Mouse (Mus musculus): ENCODE data around the gene Mypop.

The Mypop gene

DNA sequence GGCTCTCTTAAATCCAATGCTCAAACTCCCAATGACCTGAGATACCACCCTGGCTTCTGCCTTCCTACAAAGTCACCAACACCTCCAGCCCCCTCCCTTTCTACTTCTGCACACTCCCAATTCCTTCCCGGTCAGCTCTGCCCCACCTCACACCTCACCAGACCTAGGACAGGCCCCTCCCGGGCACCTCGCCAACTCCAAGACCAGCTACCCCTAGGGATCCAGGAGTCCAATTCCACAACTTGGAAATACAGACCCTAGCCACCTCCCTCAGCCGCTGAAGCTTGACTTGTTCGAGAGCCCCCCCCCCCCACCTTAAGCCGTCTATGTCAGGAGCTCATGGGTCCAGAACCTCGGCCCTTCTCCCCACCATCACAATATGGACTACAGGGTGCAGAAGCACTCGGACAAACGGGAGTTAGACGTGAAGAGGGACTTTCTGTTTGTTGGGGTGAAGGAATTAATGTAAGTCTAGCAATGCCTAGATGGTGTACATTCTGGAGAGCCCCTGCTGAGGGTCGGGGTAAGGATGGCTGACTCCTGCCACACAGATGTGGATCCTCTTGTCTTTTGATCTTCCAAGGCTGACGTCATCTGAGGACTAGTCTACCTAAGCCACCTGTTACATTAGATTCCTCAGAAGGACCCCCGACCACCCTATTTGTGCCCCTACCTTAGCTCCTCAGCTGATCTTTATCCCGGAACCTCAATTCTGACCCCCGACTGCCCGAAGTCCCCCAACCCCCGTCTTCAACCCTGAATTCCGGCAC, 31.3 kb downstream of the Mypop start:
- DNase-seq, result no peak

DNA sequence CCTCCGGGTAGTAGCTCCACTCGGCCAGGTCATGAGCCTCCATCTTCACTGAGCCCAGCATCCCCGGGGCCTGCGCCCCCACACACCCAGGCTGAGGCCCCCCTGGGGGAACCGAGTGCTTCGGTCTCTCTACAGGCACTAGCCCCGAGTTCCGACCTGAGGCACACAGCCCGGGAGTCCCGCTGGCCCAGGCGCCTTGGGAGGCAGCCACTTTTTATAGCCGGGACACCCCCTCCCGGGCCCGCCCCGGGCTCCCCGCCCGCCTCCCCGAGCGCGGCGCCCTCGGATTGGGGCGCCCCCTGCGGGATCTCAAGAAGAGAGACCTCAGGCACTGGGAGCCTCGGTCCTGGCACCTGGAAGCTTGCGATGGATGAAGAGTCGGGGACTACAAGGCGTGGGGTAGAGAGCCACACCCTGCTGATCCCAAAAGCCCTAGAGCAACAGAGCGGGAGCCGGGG, 32.3 kb downstream of the Mypop start, which contains the start of gene Foxa3:
Gene Foxa3 (minus strand): TSS at position 182 of the 458 bp plus-strand sequence.
- DNase-seq, result peak; percentile 70

DNA sequence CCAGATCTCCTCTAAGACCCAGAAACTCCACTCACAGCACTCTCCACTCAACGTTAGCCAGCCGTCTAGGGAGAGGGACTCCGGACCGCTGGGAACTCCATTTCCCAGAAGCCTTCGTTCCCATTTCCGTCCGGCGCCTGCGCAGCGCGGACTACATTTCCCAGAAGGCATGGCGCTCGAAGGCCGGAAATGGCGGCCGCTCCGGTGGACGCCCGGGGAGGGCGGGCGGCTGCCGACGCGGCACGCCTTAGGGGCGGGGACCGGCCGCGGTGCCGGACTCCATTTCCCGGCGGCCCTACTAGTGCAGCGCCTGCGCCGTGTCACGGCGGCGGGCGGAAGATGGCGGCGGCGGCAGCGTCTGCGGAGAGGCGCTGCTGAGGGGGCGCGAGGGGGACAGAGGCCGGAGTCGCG, 33.1 kb downstream of the Mypop start, which contains the start of gene Sympk:
Gene Sympk (plus strand): TSS at position 282 of the 411 bp plus-strand sequence.
- peak; percentile 96 for DNase-seq

DNA sequence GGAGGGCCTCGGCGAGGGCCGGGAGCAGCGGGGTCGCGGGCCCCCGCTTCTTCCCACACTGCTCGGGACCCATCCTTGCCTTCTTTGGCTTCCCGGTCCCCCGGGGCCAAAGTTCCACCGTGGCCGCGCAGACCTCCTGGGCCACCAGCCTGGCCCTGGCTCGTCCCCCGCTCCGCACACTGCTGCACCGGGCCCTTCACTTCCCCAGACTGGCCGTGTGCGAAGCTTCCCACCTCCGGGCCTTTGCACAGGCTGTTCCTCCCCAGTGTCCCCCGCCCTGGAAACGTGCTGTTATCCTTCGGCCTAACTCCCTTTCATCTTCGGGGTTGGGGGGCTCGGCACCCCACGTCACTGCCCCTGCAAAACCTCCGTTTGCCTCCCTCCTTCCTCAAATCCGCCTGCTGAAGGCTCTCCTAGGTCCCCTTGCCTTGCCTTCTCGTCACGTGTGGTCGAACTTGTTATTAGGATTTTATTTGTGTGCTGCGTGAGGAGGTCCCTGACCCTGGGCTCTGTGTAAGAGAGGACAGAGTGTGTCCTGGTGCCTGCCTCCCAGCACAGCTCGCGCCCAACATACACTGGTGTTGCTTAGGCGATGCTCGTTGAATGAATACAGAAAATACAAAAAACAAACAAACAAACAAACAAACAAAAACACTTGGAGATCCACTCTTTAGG, 33.7 kb downstream of the Mypop start:
- peak; percentile 41 for DNase-seq

DNA sequence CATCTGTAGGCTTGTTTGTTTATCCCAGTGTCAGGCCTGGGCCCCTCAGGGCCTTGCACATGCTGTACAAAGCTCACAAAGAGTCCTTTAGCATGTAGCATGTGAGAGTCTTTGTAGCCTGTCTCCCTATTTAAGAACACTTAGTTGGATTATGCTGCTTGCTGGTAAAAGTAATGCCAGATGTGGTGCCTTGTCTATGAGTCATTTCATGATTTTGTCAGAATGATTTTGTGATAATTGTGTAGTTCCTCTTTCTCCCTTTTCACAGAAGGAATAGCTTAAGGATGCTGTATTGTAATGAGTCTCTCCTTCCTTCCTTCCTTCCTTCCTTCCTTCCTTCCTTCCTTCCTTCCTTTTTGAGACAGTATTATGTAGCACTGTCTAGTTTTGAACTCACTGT, 37.0 kb downstream of the Mypop start:
- no peak for DNase-seq

DNA sequence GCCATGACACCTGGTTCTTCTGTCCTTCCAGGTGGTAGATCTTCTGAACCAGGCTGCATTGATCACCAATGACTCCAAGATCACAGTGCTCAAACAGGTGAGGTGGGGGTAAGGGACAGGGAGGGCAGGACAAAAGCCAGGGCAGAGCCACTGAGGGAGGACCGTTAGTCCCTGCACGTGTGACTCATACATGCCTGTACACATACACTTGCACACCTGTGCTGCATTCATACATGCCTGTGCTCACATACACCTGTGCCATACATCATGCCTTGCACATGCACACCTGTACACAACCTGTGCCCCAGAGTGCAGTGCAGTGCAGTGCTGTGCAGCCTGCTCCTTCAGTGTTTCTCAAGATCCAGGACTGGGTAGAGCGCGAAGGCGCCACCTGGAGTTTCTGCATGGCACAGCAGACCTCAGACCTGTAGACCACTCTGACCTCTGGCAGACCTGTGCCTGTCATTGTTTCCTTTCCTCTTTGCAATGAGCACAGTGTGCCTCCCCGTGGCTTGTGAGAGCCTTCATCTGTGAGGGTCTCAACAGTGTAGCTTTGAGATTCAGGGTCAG, 38.1 kb downstream of the Mypop start:
- peak; percentile 63 for DNase-seq

DNA sequence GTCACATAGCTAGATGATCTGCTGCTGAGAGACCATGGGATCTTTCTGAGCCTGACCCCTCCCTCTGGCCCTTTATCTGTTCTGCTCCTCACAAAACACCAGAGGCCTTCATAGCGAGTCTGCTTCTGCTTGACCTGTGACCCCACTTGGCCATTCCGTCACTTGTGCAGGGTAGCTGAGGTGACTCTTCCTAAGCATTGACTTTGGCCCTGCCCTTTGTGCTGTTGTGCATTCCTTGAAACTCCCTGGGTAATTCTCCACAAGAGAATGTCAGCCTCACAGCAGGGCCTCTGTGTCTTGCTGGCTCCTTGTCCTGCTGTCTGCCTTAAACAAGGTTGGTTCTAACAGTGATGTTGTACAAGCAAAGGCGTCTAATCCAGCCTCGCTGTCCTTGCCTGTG, 40.6 kb downstream of the Mypop start:
- DNase-seq, result no peak

DNA sequence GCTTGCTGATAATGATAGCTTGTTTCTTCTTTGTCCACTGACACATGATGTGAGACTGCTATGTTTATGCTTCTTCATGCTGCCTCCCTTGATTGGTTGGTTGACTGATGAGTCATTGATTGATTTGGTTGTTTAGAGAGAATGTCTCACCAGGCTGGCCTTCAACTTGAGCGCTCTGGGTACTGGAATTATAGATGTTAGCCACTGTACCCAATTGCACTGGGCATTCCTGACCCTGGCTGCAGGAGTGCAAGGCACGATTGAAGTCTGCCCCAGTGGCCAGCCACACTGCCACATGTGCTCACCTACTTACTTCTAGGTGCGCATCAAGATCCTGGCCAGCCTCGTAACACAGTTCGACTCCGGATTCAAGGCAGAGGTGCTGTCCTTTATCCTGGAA, 53.6 kb downstream of the Mypop start:
- no peak for DNase-seq

DNA sequence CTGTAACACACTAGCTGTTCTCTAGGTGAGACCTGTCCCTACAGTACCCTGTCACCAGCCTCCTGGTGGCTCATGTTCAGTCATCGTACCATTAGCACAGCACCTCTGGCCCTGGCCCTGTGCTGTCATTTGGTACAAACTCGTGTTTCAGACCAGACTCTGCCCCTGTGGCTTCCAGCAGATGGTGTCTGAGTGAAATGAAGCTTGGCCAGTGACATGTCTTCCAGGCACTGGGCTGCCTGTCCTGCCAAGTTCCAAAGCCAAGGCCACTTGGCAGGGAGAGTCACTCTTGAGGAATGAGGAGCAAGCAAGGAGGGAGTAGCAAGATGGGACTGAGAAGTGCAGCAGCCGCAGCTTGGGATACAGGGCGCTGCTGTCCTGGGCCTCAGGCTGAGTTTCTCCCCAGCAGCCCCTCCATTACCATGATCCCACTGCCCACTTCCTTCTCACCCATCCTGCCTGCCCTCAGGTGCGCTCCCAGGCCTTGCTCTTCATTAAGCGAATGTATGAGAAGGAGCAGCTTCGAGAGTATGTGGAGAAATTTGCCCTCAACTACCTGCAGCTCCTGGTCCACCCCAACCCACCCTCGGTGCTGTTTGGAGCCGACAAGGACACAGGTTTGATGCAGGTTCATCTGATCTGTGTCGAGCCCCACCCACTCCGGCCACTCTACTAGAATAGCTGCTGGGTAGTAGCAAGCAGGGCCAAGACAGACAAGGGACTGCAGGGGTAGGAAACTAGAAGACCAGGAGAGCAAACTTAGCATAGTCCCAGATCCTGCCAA, 55.4 kb downstream of the Mypop start:
- DNase-seq, result no peak

DNA sequence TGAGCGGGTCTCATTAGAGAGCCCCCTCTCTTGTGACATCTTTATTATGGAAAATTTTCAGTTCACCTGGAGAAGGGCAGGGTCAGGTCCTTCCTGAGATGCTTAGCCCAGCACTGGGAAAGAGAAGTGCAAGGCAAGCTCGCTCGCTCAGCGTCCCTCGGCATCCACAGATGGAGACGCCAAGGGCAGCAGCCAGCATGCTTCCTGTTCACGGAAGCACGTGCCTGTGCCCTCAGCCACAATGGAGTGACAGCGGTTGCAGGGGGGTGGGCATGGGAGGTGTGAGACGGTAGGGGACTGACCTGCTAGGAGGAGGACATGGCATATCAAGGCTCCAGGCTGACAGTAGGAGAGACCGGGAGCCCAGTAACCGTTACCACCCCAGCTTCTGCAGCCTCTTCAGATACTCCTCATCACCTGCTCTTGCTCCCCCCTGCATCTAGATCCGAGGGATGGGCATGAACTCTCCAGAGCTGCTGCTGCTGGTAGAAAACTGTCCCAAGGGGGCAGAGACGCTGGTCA, 57.0 kb downstream of the Mypop start:
- no peak for DNase-seq

DNA sequence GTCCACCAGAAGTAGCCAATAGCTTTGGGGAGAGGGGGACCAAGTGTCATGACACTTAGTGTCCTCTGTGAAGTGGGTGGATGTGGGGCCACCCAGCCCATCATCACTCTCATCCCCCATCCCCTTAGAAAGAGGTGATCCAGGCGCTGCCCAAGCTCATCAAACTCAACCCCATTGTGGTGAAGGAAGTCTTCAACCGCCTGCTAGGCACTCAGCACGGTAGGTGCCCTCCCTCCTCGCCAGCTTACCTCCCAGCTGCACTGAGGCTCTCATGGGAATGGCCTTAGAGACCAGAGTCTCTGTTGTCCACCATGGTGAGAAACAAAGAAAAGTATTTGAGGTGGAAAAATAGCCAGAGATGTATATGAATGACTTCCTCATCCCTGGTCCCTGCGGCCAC, 58.2 kb downstream of the Mypop start:
- no peak for DNase-seq

DNA sequence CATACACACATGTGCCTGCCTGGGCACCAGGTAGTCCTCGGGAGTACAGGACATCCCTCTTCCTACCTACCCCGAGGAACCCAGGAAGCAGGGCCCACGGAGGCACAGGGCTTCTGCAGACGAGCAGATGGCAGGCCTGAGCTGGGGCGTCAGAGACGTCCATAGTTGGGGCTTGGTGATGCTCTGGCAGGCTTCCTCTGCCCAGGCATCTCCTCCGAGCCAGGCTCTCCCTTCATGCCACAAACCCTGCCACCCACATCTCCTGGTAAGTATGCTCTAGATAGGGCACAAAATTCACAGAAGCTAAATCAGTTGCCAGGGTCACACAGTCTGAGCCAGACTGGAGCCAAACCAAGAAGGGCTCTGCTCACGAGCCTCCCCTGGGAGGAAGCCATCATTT, 59.1 kb downstream of the Mypop start:
- DNase-seq, result no peak

DNA sequence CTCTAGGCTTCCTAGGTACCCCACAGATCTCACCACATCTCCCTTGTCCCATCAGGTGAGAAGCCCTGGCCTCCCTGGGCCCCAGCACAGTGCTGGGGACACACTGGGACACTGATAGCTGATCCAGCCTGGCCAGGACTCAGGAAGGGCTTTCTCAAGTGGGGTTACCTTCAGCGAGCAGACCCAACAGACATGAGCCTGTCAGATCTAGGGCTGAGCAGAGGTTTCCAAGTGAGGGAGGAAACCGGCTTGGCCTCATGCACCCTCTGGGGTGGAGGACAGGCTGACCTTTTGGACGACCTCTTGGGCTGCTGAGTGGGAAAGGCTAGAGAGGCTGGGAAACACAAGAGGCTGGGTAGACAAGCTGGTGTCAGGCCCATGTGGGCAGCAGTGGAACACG, 60.1 kb downstream of the Mypop start:
- DNase-seq, result no peak
